Mouse (Mus musculus) lung, embryonic 15.5 days (tissue): ENCODE data around the gene Ncf1. TPM values are rescaled to one million over a fixed set of nuclear protein-coding genes. Genes with fewer than 3 reads are reported as not detected.

Experiments
- ATAC-seq: fragments of 200-750 bp; cut with Nextera tagmentation; 2 replicates; pipeline ENCODE4 v1.8.0; 2017; ENCODE audit warnings: moderate number of reproducible peaks, borderline replicate concordance; ENCODE audit not compliant: low FRiP score, low TSS enrichment; ENCODE audit errors: extremely low read depth
- H3K27ac ChIP-seq: fragments of 300-500 bp; sonication (generic); 2 replicates; pipeline ENCODE4 v1.5.1; 2015; ENCODE audit warnings: moderate library complexity, mild to moderate bottlenecking, inconsistent platforms
- H3K27me3 ChIP-seq: fragments of 300-500 bp; sonication (generic); 2 replicates; pipeline ENCODE4 v1.6.1; 2015; ENCODE audit warnings: inconsistent platforms
- H3K36me3 ChIP-seq: fragments of 300-500 bp; sonication (generic); 2 replicates; pipeline ENCODE4 v1.6.1; 2015; ENCODE audit warnings: inconsistent platforms
- H3K4me1 ChIP-seq: fragments of 300-500 bp; sonication (generic); 2 replicates; pipeline ENCODE4 v1.6.1; 2015; ENCODE audit warnings: inconsistent platforms
- H3K4me2 ChIP-seq: fragments of 300-500 bp; sonication (generic); 2 replicates; pipeline ENCODE4 v1.6.1; 2015; ENCODE audit warnings: inconsistent platforms, mild to moderate bottlenecking, moderate library complexity
- H3K4me3 ChIP-seq: fragments of 300-500 bp; sonication (generic); 2 replicates; pipeline ENCODE4 v1.5.1; 2015; ENCODE audit warnings: mild to moderate bottlenecking, inconsistent platforms
- H3K9ac ChIP-seq: fragments of 300-500 bp; sonication (generic); 2 replicates; pipeline ENCODE4 v1.6.1; 2015; ENCODE audit warnings: inconsistent platforms
- H3K9me3 ChIP-seq: fragments of 300-500 bp; sonication (generic); 2 replicates; pipeline ENCODE4 v1.6.1; 2016; ENCODE audit warnings: inconsistent platforms
- WGBS: fragments of 180-500 bp; shearing (Covaris S2); methylation state at CpG from one replicate; pipeline ENCODE4 v1.1.7; 2015; 5-methylcytosine and 5-hydroxymethylcytosine counted together
- polyA plus RNA-seq: library from polyadenylated mRNA; unstranded; fragments of >200 nt; fragmentation: Nextera tagmentation; extraction: Ambion mirVana; gene quantifications from 2 replicates; pipeline ENCODE4 v1.2.1, GENCODE M21; 2015

Ncf1 gene
- polyA plus RNA-seq, 1 experiment from 2014 or later, result 7.8 TPM

DNA sequence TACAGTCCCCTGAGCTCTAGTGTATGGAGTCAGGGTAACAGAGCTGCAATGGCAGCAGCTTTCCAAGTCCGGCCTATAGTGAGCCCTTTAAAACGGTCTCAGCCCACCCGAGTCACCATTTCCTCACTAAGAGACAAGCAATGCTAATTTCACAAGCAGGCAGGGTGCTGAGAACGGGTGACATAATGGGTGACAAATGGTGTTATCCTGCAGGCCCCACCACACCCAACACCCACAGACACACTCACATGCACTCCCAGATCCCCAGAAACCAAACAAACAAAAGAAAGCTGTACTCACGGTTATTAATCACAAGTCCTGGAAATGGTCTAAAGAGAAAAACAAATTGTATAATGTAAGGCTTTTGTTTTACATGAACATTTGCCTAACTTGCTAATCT is 12.4 kb upstream of the Ncf1 start:
- 73% methylated on average over 5 of the region's 5 CpGs for WGBS
- 0 out of 2 replicates have a peak, but pooled peaks cover under 1% of the 10 kb centered on the region for H3K4me1 ChIP-seq
- no peak for ATAC-seq

DNA sequence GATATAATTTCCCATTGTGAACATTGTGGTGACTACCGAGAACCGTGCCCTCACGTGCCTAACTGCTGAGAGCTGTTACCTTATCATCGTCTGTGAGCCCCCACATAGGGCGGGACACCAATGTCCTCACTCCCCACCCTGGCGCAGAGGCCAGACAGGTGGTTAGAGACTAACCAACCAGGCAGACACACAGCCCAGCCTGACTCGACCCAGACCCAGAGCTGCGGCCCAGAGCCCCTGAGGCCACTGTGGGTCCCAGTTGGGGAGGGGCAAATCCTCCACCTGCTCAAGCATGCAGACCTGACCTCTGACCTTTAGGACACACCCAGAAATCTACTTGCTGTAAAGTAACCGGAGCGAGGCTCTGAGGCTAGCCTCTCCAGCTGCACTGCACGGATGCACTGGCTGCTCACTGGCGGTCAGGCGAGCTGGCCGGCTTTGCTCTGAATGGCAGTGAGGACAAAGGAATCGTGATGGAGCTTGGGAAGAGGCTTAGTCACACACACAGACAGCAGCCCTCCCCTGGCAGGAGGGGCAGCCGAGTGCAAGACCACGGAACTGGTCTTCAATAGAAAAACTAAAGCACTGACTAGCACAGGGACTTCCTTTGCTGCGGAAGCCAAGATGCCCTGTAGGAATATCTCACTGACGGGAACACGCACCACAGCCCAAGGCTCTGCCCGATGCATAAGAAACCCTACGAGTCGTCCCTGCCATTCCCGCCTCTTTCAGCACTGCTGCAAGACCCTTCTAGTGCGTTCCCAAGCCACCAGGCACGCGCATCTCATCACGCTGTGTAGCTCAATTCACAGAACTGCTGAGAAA is 8.7 kb upstream of the Ncf1 start:
- WGBS, result 87% methylated on average over 28 of the region's 28 CpGs

More for the DNA sequence above, 12.4 kb upstream of the Ncf1 start:
- Histone ChIP-seq H3K9me3 (no peaks in the 10 kb centered on the region), H3K27me3 (no peaks in the 10 kb centered on the region), H3K4me2 (no peak overlapping the region), H3K27ac (no peak overlapping the region), H3K36me3 (peaks cover 100% of the 10 kb centered on the region), H3K4me3 (no peak overlapping the region), H3K9ac (no peak overlapping the region)

DNA sequence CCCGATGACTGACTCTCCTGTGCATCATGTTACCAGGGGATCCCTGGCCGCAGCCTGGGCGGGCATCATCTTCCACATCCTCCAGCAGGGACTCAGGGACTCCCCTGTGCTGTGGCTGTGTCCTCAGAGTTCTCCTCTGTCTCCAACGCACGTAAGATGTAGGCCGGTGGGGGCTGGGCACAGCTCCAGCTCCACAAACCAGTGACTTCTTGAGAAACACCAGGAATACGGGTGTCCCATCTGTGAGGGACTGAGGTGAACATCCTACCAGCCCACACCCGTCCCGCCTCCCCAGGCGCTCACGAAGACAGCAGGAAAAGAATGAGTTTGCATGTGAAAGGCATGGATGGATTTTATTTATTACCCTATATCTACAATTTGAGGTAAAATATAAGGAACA is 8.1 kb upstream of the Ncf1 start:
- Histone ChIP-seq H3K27ac (no peak overlapping the region), H3K36me3 (peaks cover 69% of the 10 kb centered on the region), H3K9ac (no peak overlapping the region), H3K4me1 (peaks cover 40% of the 10 kb centered on the region), H3K4me2 (no peak overlapping the region), H3K27me3 (no peaks in the 10 kb centered on the region), H3K9me3 (no peaks in the 10 kb centered on the region), H3K4me3 (no peak overlapping the region)
- no peak for ATAC-seq
- 88% methylated on average over 11 of the region's 11 CpGs for WGBS

More for the DNA sequence above, 8.7 kb upstream of the Ncf1 start:
- H3K27ac ChIP-seq, result no peak overlapping the region
- no peak for ATAC-seq
- H3K4me3 ChIP-seq, result no peak overlapping the region
- H3K9ac ChIP-seq, result no peak overlapping the region
- peaks cover 76% of the 10 kb centered on the region for H3K36me3 ChIP-seq
- H3K27me3 ChIP-seq, result no peaks in the 10 kb centered on the region
- peaks cover 34% of the 10 kb centered on the region for H3K4me1 ChIP-seq
- no peak overlapping the region for H3K4me2 ChIP-seq
- no peaks in the 10 kb centered on the region for H3K9me3 ChIP-seq

DNA sequence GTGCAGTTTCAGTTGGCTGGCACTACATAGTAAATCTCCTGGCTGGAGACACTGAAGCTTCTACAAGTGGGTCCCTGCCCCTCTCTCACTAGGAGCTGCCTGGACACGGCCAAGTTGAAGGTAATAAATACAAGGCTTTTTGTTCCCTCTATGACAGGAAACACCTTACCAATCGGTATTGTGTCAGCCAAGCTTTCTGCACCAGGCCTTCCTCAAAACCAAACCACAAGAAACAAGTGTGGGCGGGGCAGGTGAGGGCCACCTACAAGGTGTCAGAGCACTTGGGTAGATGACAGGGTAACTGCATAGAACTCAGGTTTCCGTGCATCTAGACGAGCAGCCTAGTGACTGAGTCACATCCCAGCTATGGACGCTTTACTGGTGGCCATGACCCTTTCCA is 7.4 kb upstream of the Ncf1 start:
- H3K4me2 ChIP-seq, result no peak overlapping the region
- H3K27me3 ChIP-seq, result no peaks in the 10 kb centered on the region
- no peak overlapping the region for H3K4me3 ChIP-seq
- H3K9me3 ChIP-seq, result no peaks in the 10 kb centered on the region
- H3K36me3 ChIP-seq, result peaks cover 62% of the 10 kb centered on the region
- ATAC-seq, result no peak
- 78% methylated on average over 6 of the region's 6 CpGs for WGBS
- peaks cover 46% of the 10 kb centered on the region for H3K4me1 ChIP-seq
- H3K27ac ChIP-seq, result no peak overlapping the region
- no peak overlapping the region for H3K9ac ChIP-seq

DNA sequence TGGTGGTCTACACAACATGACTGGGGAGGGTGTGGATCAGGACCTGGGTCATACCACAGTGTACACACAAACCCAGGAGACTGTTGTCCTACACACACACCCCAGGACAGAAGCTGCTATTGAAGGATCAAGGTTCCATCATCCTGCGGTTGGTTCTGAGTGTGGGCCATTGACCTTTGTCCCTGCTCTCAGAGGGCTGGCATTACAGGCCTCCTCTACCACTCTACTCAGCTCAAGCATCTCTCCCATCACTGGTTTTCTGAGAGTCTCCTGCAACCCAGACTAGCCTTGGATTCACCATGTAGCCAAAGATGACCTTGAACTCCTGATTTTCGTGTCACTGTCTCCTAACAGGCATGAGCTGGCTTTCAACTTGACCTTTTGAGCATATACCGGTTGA is 6.8 kb upstream of the Ncf1 start:
- H3K9ac ChIP-seq, result no peak overlapping the region
- WGBS, result 85% methylated on average over 3 of the region's 3 CpGs
- no peaks in the 10 kb centered on the region for H3K9me3 ChIP-seq
- H3K27me3 ChIP-seq, result no peaks in the 10 kb centered on the region
- H3K36me3 ChIP-seq, result peaks cover 57% of the 10 kb centered on the region
- no peak for ATAC-seq
- H3K4me2 ChIP-seq, result no peak overlapping the region
- no peak overlapping the region for H3K27ac ChIP-seq
- H3K4me1 ChIP-seq, result peaks cover 46% of the 10 kb centered on the region
- H3K4me3 ChIP-seq, result no peak overlapping the region

DNA sequence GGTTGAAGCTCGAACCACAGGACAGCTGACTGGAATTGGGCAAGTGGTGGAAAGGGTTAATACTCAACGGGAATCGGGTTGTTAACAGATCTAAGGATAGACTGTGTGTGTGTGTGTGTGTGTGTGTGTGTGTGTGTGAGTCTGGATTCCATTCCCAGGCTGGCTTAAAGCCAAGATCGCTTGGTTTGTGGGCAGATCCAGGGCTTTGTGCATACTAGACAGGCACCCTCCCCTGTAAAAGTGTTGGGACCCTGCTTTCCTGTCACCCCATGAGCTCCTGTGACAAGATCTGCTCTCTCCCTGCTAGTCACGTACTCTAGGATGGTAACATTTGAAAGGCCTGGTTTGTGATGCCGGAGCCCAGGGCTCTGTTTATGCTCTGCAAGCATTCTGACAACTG is 5.7 kb upstream of the Ncf1 start:
- H3K27ac ChIP-seq, result peak overlapping the region; percentile 62
- no peak overlapping the region for H3K9ac ChIP-seq
- no peak overlapping the region for H3K4me2 ChIP-seq
- peak; percentile 19; the same call in 1 of the 2 replicates for ATAC-seq
- H3K4me3 ChIP-seq, result no peak overlapping the region
- peaks cover 45% of the 10 kb centered on the region for H3K36me3 ChIP-seq
- peaks cover 46% of the 10 kb centered on the region for H3K4me1 ChIP-seq
- 21% methylated on average over 6 of the region's 6 CpGs for WGBS
- no peaks in the 10 kb centered on the region for H3K9me3 ChIP-seq
- H3K27me3 ChIP-seq, result no peaks in the 10 kb centered on the region

DNA sequence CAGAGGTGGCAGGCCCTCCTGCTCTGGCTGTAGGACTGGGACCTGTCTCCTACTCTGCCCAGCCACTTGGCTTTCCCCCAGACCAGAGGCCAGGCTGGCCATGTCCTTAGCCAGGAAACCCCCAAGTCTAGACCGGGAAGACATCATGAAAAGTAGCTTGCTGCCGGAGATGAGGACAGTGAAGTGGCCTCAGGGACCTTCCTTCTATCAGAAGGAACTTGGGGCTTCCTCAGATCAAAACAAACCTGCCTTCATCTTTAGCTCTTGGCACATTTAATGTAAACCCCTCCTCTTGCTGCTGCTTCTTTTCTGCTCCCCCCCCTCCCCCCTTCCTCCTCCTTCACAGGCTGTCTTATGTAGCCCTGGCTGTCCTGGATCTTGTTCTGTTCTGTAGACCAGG is 4.8 kb upstream of the Ncf1 start:
- no peak overlapping the region for H3K9ac ChIP-seq
- WGBS, result 24% methylated on average over 2 of the region's 2 CpGs
- H3K4me1 ChIP-seq, result peaks cover 46% of the 10 kb centered on the region
- H3K36me3 ChIP-seq, result peaks cover 36% of the 10 kb centered on the region
- H3K4me2 ChIP-seq, result no peak overlapping the region
- H3K4me3 ChIP-seq, result no peak overlapping the region
- H3K27me3 ChIP-seq, result no peaks in the 10 kb centered on the region
- no peak for ATAC-seq
- no peaks in the 10 kb centered on the region for H3K9me3 ChIP-seq
- peak overlapping the region; percentile 31; the same call in 1 of the 2 replicates for H3K27ac ChIP-seq

DNA sequence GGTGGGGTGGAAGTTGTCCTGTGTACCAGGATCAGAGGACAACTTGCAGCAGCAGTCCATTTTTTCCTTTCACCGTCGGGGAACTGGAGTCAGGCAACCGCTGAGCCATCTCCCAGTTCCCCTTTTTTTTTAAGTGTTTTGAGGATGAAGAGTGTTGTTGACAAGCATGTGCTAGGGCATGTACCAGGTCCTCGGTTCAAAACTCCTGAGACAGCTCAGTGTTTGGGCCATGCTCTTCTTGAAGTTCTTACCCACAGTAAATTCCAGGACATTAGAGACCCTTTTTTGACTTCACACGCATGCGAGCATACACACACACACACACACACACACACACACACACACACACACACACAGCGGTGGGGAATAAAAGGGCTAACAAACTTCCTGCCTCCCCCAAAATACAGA is 3.8 kb upstream of the Ncf1 start:
- H3K27me3 ChIP-seq, result no peaks in the 10 kb centered on the region
- no peaks in the 10 kb centered on the region for H3K9me3 ChIP-seq
- WGBS, result 25% methylated on average over 7 of the region's 7 CpGs
- ATAC-seq, result no peak
- H3K4me1 ChIP-seq, result peaks cover 51% of the 10 kb centered on the region
- H3K4me3 ChIP-seq, result no peak overlapping the region
- H3K4me2 ChIP-seq, result no peak overlapping the region
- H3K36me3 ChIP-seq, result peaks cover 27% of the 10 kb centered on the region
- H3K27ac ChIP-seq, result no peak overlapping the region
- H3K9ac ChIP-seq, result no peak overlapping the region

DNA sequence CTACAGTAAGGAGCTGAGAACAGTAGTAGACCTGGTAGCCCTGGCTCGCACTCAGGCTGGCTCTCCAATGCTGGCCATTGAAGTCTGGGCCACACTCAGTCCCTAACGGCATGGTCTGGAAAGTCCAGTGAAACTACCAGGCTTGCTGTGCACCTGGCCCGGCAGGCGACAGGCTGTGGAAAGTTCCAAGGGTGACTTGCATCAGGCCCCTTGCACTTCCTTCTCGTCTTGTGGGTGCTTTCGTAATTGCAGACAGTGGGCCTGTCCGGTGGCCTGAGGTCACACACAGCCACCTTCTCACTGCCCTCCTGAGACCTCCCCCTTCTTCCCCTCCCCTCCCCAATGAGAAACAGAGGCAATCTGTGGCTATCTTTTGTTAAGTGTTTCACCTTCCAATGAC is 3.1 kb upstream of the Ncf1 start:
- Histone ChIP-seq H3K4me2 (no peak overlapping the region), H3K4me3 (no peak overlapping the region), H3K4me1 (peaks cover 57% of the 10 kb centered on the region), H3K9me3 (no peaks in the 10 kb centered on the region), H3K27ac (peak overlapping the region; percentile 61), H3K36me3 (peaks cover 20% of the 10 kb centered on the region), H3K9ac (no peak overlapping the region), H3K27me3 (no peaks in the 10 kb centered on the region)
- ATAC-seq, result no peak
- 26% methylated on average over 7 of the region's 7 CpGs for whole genome bisulfite sequencing

DNA sequence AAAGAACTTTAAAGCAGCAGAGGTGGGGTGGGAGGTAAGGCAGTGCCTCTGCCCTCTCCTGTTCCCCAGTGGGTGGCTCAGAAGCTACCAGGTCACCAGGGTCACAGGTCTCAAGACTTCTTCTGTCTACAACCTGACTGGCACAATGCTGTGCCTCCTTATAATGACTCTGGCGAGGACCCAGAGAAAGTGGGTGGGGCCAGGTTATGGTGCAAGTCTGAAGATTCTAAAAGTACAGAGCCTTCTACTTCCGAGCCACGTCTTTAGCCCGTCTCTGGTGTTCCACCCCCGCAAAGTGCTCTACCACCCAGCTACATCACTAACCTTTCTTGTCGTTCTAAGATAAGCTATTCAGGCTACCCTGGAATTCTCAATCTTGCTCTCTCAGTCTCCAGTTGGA is 2.7 kb upstream of the Ncf1 start:
- no peaks in the 10 kb centered on the region for H3K27me3 ChIP-seq
- 34% methylated on average over 6 of the region's 6 CpGs for WGBS
- no peak overlapping the region for H3K4me3 ChIP-seq
- H3K36me3 ChIP-seq, result peaks cover 15% of the 10 kb centered on the region
- H3K4me2 ChIP-seq, result no peak overlapping the region
- no peak overlapping the region for H3K9ac ChIP-seq
- no peak for ATAC-seq
- H3K9me3 ChIP-seq, result no peaks in the 10 kb centered on the region
- peak overlapping the region; percentile 61 for H3K27ac ChIP-seq
- peaks cover 61% of the 10 kb centered on the region for H3K4me1 ChIP-seq

DNA sequence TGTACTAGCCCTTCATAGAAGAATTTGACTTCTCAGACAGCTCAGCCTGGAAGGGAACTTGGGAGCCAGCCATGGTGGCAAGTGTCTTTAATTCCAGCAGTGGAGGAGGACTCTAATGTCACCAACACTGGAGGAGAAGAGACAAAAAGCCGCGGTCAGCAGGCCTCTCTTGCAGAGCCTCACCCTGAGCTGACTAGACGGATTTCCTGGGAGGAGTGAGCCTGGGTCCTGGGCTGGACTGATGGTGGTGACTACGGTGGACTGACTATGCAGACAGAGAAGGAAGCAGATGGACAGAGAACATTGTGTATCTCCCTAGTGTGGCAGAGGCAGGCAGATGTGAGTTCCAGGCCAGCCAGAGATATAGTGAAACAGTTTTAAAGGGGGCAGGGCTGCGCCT is 2.0 kb upstream of the Ncf1 start:
- peaks cover 62% of the 10 kb centered on the region for H3K4me1 ChIP-seq
- no peak for ATAC-seq

DNA sequence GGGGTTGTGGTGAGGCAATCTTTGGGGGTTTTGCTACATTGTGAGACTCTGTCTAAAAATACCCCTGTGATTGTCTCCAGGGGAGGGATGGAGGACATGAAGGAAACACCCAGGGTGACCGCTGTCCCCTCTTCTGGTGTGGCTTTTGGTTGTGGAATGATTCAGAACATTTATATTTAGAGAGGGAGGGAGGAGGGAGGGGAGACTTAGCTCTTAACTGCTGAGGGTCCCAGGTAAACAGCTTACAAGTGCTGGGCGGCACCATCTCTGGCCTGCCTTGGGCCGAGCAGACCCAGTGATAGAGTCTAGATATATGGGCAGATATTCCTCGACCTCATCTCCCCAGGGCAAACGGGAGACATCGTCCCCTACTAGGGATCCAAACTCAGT is 1.2 kb downstream of the Ncf1 start:
- 48% methylated on average over 6 of the region's 6 CpGs for WGBS
- H3K4me3 ChIP-seq, result peak overlapping the region; percentile 6; the same call in 1 of the 2 replicates
- H3K27me3 ChIP-seq, result no peaks in the 10 kb centered on the region
- H3K27ac ChIP-seq, result peak overlapping the region; percentile 62
- no peak overlapping the region for H3K9ac ChIP-seq
- no peaks in the 10 kb centered on the region for H3K9me3 ChIP-seq
- no peak for ATAC-seq
- H3K36me3 ChIP-seq, result no peaks in the 10 kb centered on the region
- no peak overlapping the region; the same call in 1 of the 2 replicates for H3K4me2 ChIP-seq
- peaks cover 43% of the 10 kb centered on the region for H3K4me1 ChIP-seq

More for the DNA sequence above, 2.0 kb upstream of the Ncf1 start:
- 59% methylated on average over 5 of the region's 5 CpGs for WGBS
- H3K36me3 ChIP-seq, result peaks cover 8% of the 10 kb centered on the region
- H3K9me3 ChIP-seq, result no peaks in the 10 kb centered on the region
- H3K27me3 ChIP-seq, result no peaks in the 10 kb centered on the region
- no peak overlapping the region for H3K4me3 ChIP-seq
- no peak overlapping the region for H3K9ac ChIP-seq
- no peak overlapping the region for H3K27ac ChIP-seq
- H3K4me2 ChIP-seq, result no peak overlapping the region
